Mouse (Mus musculus): ENCODE measurements around the gene Immp2l. TPM values are rescaled to one million over a fixed set of nuclear protein-coding genes. Genes with fewer than 3 reads are reported as not detected.

The Immp2l gene
- polyA plus RNA-seq, 2 experiments: 4.3 to 11.2 TPM

DNA sequence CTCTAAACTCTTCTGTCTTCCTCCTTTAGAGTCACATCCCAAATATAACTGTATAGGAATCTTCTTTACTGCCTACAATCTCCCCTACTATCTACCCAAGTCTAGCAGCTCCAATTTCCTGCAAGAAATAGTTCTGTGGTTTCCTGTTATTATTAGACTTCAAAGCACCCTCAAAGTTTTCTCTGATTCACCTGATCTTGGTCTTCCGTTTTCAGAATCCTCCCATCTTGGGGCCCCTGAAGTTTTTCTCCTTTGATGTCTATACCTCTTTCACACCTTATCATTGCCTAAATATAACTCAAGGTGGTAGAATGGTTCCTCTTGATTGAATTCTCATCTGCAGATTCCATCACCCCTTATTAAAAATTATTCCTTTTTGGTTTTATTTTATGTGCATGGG, 704.6 kb downstream of the Immp2l start:
- Histone ChIP-seq H3K9ac (replicated peaks) (no peak overlapping the region), H3K4me2 (ENCODE audit: low read depth) (no peak overlapping the region), H3K9me3 (ENCODE audit: control insufficient read depth, low read length) (no peaks in the 10 kb centered on the region), H3K27me3 (ENCODE audit: control insufficient read depth, insufficient read depth, low read length) (no peaks in the 10 kb centered on the region), H3K27ac (no peak overlapping the region), H3K4me1 (replicated peaks; ENCODE audit: control insufficient read depth in 2 of 2, insufficient read depth in 2 of 2, low read length in 1 of 2) (no peaks in the 10 kb centered on the region), H3K4me3 (ENCODE audit: insufficient read depth in 1 of 2, low read depth in 2 of 2, low read length in 2 of 2) (no peak overlapping the region), H3K36me3 (replicated peaks; ENCODE audit: control insufficient read depth, insufficient read depth, low read depth) (no peaks in the 10 kb centered on the region)
- 35% methylated on average over 1 of the region's 1 CpGs for WGBS (ENCODE audit: insufficient replicate concordance)
- DNase-seq (ENCODE audit: low read depth in 3 of 3, low spot score in 3 of 3): no peak
- ATAC-seq (ENCODE audit: insufficient read depth): no peak
- TF ChIP-seq CTCF (IDR thresholded peaks at IDR 0.05; ENCODE audit: low read depth) (no peak), EP300 (IDR thresholded peaks at IDR 0.05; ENCODE audit: low read depth) (no peak)

DNA sequence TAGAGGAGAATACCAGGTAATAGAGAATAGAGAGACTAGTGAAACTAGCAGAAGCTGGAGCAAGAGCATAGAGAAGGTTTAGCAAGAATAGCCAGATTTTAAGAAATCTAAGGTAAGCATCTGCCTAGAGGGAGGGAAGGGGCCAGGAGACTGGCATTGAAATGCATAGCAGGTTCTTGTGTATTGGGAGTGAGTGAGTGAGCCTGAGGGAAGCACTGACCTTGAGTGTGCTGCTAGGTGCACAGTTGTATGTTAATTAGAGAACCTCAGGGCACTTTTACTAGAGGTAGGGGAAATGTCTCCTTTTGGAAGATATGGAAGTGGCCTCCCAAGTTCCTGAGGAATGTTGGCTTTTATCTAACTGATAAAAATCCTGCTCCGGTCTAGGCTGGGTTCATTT, 705.9 kb downstream of the Immp2l start:
- Histone ChIP-seq H3K9ac (replicated peaks) (no peak overlapping the region), H3K27me3 (ENCODE audit: control insufficient read depth, insufficient read depth, low read length) (no peaks in the 10 kb centered on the region), H3K36me3 (replicated peaks; ENCODE audit: control insufficient read depth, insufficient read depth, low read depth) (no peaks in the 10 kb centered on the region), H3K4me1 (replicated peaks; ENCODE audit: control insufficient read depth in 2 of 2, insufficient read depth in 2 of 2, low read length in 1 of 2) (no peaks in the 10 kb centered on the region), H3K4me3 (ENCODE audit: insufficient read depth in 1 of 2, low read depth in 2 of 2, low read length in 2 of 2) (no peak overlapping the region), H3K4me2 (ENCODE audit: low read depth) (no peak overlapping the region), H3K9me3 (ENCODE audit: control insufficient read depth, low read length) (no peaks in the 10 kb centered on the region), H3K27ac (no peak overlapping the region)
- DNase-seq (ENCODE audit: low read depth in 3 of 3, low spot score in 3 of 3) (no peak), ATAC-seq (ENCODE audit: insufficient read depth) (no peak)
- TF ChIP-seq EP300 (IDR thresholded peaks at IDR 0.05; ENCODE audit: low read depth) (no peak), CTCF (IDR thresholded peaks at IDR 0.05; ENCODE audit: low read depth) (no peak)
- 54% methylated on average over 1 of the region's 1 CpGs for WGBS (ENCODE audit: insufficient replicate concordance)

DNA sequence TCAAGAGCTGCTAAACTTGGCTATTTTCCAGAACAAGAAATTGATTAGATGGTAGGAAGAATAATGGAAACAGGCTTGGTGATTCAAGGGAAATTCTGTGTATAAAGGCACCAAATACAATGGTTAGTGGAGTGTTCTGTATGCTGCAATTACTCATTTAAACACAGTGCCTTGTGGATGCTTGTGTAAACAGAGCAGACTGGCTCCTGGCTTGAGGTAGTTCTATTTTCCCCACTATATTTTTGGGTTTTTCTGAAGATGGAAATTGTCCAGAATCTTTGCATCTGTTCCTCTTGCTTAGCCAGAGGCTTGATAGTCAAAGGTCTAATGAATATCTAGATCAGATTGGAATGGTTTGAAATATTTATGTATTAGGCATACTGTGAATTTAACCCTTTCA, 709.3 kb downstream of the Immp2l start:
- ATAC-seq (ENCODE audit: insufficient read depth) (no peak), DNase-seq (ENCODE audit: low read depth in 3 of 3, low spot score in 3 of 3) (no peak)
- no peak overlapping the region for H3K27ac ChIP-seq
- no peaks in the 10 kb centered on the region for H3K9me3 ChIP-seq (ENCODE audit: control insufficient read depth, low read length)
- no peaks in the 10 kb centered on the region for H3K27me3 ChIP-seq (ENCODE audit: control insufficient read depth, insufficient read depth, low read length)
- no peaks in the 10 kb centered on the region for H3K4me1 ChIP-seq (replicated peaks; ENCODE audit: control insufficient read depth in 2 of 2, insufficient read depth in 2 of 2, low read length in 1 of 2)
- no peak overlapping the region for H3K4me2 ChIP-seq (ENCODE audit: low read depth)
- H3K9ac ChIP-seq (replicated peaks): no peak overlapping the region
- no peaks in the 10 kb centered on the region for H3K36me3 ChIP-seq (replicated peaks; ENCODE audit: control insufficient read depth, insufficient read depth, low read depth)
- H3K4me3 ChIP-seq (ENCODE audit: insufficient read depth in 1 of 2, low read depth in 2 of 2, low read length in 2 of 2): no peak overlapping the region
- TF ChIP-seq CTCF (IDR thresholded peaks at IDR 0.05; ENCODE audit: low read depth): no peak
- no peak for TF ChIP-seq EP300 (IDR thresholded peaks at IDR 0.05; ENCODE audit: low read depth)

DNA sequence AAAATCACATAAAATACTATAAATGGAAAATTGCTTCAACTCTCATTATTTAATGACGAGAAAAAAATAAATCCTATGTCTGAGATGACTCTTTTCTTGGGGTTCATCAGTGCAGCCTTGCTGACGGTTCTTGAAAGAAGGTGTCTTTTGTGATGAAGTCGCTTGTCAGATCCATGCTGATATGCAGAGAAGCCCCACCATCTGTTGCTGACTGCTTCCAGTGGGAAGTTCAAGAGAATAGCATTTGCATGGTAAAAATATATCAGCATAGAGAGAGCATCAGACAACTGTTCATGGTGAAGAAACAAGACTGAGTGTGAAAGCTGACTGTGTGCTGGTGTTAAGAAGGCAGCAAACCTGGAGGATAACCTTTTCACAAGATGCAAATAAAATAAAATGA, 719.0 kb downstream of the Immp2l start:
- no peaks in the 10 kb centered on the region for H3K27me3 ChIP-seq (ENCODE audit: control insufficient read depth, insufficient read depth, low read length)
- no peaks in the 10 kb centered on the region for H3K36me3 ChIP-seq (replicated peaks; ENCODE audit: control insufficient read depth, insufficient read depth, low read depth)
- H3K4me2 ChIP-seq (ENCODE audit: low read depth): no peak overlapping the region
- WGBS (ENCODE audit: insufficient replicate concordance): 58% methylated on average over 3 of the region's 3 CpGs
- H3K4me3 ChIP-seq (ENCODE audit: insufficient read depth in 1 of 2, low read depth in 2 of 2, low read length in 2 of 2): no peak overlapping the region
- ATAC-seq (ENCODE audit: insufficient read depth) (no peak), DNase-seq (ENCODE audit: low read depth in 3 of 3, low spot score in 3 of 3) (no peak)
- no peaks in the 10 kb centered on the region for H3K9me3 ChIP-seq (ENCODE audit: control insufficient read depth, low read length)
- H3K4me1 ChIP-seq (replicated peaks; ENCODE audit: control insufficient read depth in 2 of 2, insufficient read depth in 2 of 2, low read length in 1 of 2): no peaks in the 10 kb centered on the region
- no peak overlapping the region for H3K27ac ChIP-seq
- no peak overlapping the region for H3K9ac ChIP-seq (replicated peaks)
- TF ChIP-seq CTCF (IDR thresholded peaks at IDR 0.05; ENCODE audit: low read depth) (no peak), EP300 (IDR thresholded peaks at IDR 0.05; ENCODE audit: low read depth) (no peak)

DNA sequence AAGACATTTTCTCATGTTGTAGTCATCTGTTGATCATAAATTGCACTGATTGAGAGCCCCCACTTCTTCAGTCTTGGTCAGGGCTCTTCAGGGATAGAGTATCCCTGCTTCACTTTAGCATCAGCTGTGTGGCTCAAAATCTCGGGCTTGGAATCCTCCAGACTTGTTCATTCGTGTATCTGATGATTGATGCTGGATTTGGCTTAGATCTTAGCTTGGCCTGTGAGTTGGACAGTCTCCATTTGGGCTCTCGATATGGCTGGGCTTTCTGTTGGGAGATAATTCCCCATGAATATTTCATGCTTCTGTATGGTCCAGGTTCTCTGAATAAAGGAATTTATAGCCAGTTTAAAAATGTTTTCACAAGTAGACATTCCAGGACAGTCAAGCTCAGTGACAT, 739.5 kb downstream of the Immp2l start:
- no peaks in the 10 kb centered on the region for H3K9me3 ChIP-seq (ENCODE audit: control insufficient read depth, low read length)
- ATAC-seq (ENCODE audit: insufficient read depth) (no peak), DNase-seq (ENCODE audit: low read depth in 3 of 3, low spot score in 3 of 3) (no peak)
- H3K4me2 ChIP-seq (ENCODE audit: low read depth): no peak overlapping the region
- H3K9ac ChIP-seq (replicated peaks): no peak overlapping the region
- H3K4me3 ChIP-seq (ENCODE audit: insufficient read depth in 1 of 2, low read depth in 2 of 2, low read length in 2 of 2): no peak overlapping the region
- H3K4me1 ChIP-seq (replicated peaks; ENCODE audit: control insufficient read depth in 2 of 2, insufficient read depth in 2 of 2, low read length in 1 of 2): no peaks in the 10 kb centered on the region
- WGBS (ENCODE audit: insufficient replicate concordance): 58% methylated on average over 3 of the region's 3 CpGs
- TF ChIP-seq EP300 (IDR thresholded peaks at IDR 0.05; ENCODE audit: low read depth) (no peak), CTCF (IDR thresholded peaks at IDR 0.05; ENCODE audit: low read depth) (no peak)
- no peak overlapping the region for H3K27ac ChIP-seq
- H3K36me3 ChIP-seq (replicated peaks; ENCODE audit: control insufficient read depth, insufficient read depth, low read depth): no peaks in the 10 kb centered on the region
- no peaks in the 10 kb centered on the region for H3K27me3 ChIP-seq (ENCODE audit: control insufficient read depth, insufficient read depth, low read length)

DNA sequence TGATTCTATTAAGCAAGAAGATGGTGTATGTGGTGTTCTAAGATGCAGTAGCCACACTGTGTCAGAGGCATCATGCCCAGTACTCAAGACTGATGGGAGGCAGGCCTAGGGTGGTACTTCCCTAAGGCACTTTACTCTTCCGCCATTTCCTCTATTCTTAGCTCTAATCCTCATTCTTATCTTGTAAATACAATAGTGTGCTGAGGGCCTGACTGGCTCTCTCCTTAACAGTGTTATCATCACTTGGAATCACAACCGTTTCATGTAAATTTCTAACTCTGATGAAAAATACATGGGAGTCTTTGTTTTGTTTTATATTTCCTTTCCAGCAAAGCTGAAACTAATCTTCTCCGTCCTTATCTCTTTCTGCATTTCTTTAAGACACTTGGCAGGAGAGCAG, 750.1 kb downstream of the Immp2l start:
- Histone ChIP-seq H3K4me2 (ENCODE audit: low read depth) (no peak overlapping the region), H3K36me3 (replicated peaks; ENCODE audit: control insufficient read depth, insufficient read depth, low read depth) (no peaks in the 10 kb centered on the region), H3K27me3 (ENCODE audit: control insufficient read depth, insufficient read depth, low read length) (no peaks in the 10 kb centered on the region), H3K27ac (no peak overlapping the region), H3K4me3 (ENCODE audit: insufficient read depth in 1 of 2, low read depth in 2 of 2, low read length in 2 of 2) (no peak overlapping the region), H3K9me3 (ENCODE audit: control insufficient read depth, low read length) (no peaks in the 10 kb centered on the region), H3K4me1 (replicated peaks; ENCODE audit: control insufficient read depth in 2 of 2, insufficient read depth in 2 of 2, low read length in 1 of 2) (no peaks in the 10 kb centered on the region), H3K9ac (replicated peaks) (no peak overlapping the region)
- WGBS (ENCODE audit: insufficient replicate concordance): 36% methylated on average over 3 of the region's 3 CpGs
- ATAC-seq (ENCODE audit: insufficient read depth) (no peak), DNase-seq (ENCODE audit: low read depth in 3 of 3, low spot score in 3 of 3) (no peak)
- TF ChIP-seq EP300 (IDR thresholded peaks at IDR 0.05; ENCODE audit: low read depth) (no peak), CTCF (IDR thresholded peaks at IDR 0.05; ENCODE audit: low read depth) (no peak)

All from liver, embryonic 14.5 days (tissue).